Mouse (Mus musculus): Measurements from ENCODE around the gene Ntrk2.

- peak; percentile 83 for TF ChIP-seq CTCF (conservative IDR thresholded peaks at IDR 0.05; ENCODE audit: insufficient read depth, insufficient read length, low read depth, low read length)
- TF ChIP-seq POLR2A (IDR thresholded peaks at IDR 0.05; ENCODE audit: low read depth, low read length): no peak
These were observed 267.4 kb downstream of the Ntrk2 start for GRCm38 (mm10) chr13:59073635-59074256.
